Mouse (Mus musculus) thymus, postnatal 10 days (tissue): ENCODE data around the gene Phf20.

Source experiments
- DNase-seq, 2 experiments: peaks; one replicate each; pipeline ENCODE4 v3.0.0; 2021; ENCODE audit warnings: low spot score in 2 of 2

Gene Phf20

DNA sequence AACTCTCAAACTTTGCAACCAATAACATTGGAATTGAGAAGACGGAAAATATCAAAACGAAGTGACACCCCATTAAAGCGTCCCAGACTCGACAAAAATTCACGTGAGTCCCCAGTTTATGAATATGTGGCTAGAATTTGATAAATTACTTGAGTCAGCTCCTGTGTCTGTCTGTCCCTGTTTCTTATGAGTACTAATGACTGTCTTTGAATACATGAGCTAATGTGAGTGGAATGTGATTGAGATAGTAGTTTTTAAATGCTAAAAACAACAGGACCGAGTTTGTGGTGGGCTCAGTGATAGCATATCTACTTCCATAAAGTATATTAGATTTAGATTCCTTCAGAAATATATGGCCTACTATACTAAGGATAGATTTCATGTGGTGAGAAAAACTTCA, 76.3 kb downstream of the Phf20 start:
- no peak for DNase-seq

DNA sequence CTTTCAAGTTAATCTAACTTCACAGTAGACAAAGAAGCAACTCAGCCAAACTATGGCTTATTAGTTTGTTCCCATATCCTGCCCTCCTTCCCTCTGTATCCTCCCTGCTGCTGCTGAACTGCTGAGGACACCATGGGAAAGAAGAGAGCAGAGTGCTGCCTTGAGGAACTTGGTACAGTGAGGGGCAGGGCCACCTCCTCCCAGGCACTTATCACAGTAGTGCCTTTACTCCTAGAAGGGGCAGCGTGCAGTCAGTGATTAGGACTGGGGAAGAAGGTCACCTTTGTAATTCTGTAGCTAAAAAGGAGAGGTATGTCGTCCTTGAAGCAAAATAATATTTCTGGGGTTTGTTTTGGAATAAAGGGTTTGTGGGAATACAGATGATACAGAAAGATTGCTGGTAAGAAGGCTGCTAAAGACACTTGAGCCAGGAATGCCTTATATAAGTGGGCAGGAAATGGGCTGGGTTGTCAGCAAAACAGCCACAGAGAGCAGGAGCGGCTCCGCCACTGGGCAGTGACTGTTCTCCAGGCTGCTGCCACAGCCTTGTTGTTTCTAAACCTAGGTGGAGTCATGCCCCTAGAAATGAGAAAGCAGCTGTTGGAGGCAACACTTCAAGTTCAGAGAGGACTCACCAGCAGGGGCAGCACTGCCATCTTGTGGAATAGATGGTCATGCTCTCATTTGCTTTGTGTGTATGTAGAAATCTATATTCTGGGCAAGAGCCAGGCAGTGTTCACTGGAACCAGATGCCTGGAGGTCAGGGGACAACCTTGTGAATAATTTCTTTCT, 82.2 kb downstream of the Phf20 start:
- peak; percentile 78 to 85 for DNase-seq

DNA sequence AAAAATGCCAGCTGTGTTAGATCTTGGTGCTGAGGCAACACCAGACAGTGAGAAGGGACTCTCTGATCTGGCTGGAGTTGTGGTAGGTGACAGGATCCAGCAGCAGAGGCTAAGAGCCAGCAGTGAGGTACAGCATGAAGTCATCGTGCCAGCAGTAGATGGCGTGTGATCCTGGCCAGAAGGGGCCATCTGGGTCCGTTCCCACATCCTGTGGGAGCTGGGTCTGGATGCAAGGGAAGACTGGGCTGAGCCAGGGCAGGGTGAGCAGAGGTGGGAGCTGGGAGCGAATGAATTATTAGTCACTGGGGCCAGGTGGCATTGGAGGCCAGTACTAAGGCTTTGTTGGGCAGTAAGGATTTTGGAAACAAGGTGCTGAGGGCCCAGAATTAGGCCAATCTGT, 85.0 kb downstream of the Phf20 start:
- no peak for DNase-seq

DNA sequence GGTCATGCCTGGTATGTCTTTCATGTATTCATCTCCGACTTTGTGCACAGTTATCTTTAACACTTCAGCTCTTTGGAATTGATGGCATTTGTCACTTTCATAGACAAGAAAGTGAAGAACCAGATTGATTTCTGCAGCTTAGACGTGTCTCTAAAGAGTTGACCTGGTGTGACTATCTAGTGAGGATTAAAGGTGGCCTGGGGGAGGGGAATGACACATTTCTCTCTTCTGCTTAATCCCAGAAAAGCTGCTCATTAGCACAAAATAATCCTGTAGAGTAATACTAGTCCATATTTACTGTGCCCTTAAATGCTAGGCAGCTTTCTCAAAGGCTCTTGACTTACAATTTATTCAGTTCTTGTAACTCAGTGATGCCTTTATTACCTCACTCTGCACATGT, 88.9 kb downstream of the Phf20 start:
- no peak for DNase-seq

DNA sequence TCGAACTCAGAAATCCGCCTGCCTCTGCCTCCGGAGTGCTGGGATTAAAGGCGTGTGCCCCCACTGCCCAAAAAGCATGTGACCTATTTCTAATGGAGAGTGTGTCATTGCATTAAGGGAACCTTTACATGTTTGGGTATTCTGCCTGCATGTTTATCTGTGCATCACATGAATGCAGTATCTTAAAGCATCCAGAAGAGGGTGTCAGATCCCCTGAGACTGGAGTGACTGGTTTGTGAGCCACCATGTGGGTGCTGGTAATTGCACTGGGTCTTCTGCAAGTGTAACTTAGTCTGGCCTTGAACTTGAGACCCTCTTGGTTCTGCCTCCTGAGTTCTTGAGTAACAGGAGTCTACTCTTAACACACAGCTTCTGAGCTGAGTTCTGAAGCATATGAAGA, 90.5 kb downstream of the Phf20 start:
- DNase-seq, result no peak

DNA sequence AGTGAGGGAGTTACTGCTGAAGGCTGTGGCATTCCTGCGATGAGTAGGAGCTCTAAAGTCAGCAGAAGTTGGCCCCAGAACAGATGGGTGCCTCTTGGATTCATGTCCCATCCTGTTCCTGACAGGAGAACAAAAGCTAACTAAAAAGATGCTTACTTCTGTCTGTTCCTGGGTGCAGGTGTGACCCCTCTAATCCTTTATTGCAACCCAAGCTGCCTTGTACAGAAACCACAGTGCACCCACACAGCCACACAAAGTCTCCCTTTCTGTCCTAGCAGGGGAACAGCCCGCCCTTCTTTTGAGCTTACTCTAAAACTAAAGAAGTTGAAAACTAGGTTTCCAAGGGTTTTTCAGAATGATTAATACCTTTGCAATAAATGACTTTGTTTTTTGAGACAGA, 92.0 kb downstream of the Phf20 start:
- peak; percentile 21 to 26 for DNase-seq

DNA sequence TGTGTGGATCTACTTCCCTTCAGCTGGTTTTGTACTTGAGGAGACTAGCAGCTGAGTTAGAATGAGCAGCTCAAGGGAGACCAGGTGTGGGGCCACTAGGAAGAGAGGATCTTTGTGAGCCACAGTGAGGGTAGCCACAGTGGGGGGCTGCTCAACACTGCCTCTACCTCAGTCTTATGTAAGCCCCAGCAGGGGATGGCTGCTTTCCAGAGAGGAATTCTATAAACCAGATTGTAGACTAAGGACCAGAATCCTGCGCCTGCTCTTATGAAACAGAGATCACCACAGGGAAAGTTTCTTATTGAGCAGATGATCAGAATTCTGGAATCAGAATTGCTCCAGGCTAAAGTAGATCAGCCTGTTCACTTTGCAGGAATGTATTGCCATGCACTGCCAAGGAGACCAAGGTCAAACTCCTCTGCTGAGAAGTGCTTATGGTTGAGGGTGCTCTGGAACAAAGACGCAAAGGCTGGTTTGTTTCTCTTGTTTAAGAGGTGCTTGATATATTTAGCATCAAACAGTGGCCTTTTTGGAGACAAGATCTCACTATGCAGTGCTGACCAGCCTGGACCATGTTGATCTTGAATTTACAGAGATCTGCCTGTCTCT, 93.4 kb downstream of the Phf20 start:
- peak in 1 of 2 experiments; percentile 19 for DNase-seq

DNA sequence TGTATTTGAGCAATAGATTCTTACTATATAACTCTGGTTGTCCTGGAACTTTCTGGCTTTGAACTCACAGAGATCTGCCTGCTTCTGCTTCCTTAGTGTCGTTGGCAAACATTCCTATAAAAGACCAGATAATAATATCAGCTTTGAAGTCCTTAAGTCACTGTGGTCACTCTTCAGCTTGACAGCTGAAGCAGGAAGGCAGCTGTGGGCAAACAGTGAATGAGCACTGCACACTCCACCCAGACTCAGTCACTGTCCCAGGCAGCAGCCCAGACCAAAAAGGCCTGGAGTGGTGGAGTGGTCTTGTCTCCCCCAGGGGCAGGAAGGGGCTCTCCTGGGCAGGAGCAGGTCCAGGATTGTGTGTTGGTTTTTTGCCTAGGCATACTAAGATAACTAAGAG, 95.7 kb downstream of the Phf20 start:
- DNase-seq, result no peak

DNA sequence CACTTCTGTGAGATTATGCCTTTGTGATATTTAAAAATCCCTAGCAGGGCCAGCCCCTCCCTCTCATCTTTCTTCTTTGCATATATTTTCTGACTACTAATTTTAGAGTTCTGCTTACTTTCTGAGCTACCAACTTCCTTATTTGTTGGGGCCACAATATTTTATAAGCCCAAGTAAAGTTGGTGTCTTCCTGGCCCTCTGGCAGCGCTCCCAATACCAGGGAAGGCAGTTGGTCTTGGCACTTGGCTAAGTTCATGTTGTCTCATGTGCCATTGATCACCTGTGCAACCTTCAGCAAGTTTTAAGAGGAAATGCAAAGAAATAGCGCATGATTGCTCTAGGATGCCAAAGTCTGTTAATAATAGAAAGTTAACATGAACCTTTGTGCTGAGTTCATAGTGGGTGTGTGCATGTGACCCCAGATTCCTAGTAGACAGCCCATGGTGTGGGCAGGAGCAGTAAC, 99.4 kb downstream of the Phf20 start:
- DNase-seq, result no peak

DNA sequence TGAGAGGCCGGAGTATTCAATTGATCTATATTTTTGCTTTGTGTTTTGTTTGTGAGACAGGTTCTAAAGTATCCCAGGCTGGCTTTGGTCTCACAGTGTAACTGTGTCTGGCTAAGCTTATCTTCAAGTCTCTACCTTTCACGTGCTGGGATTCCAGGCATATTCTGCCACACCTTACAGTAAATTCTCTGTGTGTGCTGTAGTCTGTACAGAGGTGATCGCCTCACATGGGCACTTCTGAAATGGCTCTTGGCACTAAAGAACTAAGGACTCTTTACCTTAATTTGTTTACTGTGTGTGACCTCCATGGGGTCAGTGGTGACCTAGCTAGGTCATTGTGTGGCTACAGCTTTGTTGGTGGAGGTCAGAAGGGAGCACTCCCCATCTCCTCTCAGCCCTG, 99.9 kb downstream of the Phf20 start:
- DNase-seq, result no peak

DNA sequence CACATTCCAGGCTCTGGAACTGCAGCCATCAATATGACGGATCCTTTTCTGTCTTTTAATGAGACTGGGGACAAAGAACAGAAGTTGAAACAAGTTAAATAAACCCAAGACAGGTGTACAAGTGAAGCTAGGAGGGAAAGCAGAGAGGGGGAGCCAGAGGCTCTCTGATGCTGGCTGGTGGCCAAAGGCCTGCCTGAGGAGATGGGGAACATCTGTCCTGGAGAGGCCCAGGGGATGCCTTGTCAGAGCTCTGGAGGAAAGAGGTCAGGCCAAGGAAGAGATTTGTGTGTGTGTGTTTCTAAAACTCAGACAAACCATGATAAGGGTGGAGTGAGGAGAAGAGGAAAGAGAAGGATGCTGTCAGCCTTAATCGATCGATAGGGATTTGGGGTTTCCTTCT, 101.4 kb downstream of the Phf20 start:
- no peak for DNase-seq

DNA sequence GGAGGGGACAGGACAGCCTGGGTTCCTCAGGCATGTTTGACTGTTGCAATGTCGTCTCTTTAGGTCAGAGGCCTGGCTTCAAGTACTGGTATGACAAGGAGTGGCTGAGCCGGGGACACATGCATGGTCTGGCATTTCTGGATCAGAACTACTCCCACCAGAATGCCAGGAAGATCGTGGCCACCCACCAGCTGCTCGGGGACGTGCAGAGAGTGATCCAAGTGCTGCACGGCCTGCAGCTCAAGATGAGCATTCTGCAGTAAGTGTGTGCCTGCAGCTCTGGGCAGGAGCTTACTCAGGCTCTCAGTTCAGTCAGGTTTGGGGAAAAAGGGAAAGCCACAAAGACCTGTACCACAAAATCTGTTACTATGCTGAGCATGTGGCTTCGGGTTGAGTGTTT, 102.2 kb downstream of the Phf20 start:
- DNase-seq, result no peak

DNA sequence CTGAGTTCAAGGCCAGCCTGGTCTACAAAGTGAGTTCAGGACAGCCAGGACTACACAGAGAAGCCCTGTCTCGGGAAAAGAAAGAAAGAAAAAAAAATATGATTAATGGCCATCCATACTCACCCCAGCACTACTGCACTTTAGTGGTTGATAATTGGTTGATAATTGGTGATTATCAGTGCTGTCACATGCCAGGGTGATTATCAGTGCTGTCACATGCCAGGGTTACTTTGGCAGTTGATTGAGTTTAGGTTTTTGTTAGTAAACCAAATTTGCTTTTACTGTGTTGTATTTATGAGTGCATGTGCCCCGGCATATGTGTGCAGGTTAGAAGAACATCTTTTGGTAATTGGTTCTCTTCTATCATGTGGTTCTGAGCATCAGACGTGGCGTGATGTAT, 105.8 kb downstream of the Phf20 start:
- no peak for DNase-seq

DNA sequence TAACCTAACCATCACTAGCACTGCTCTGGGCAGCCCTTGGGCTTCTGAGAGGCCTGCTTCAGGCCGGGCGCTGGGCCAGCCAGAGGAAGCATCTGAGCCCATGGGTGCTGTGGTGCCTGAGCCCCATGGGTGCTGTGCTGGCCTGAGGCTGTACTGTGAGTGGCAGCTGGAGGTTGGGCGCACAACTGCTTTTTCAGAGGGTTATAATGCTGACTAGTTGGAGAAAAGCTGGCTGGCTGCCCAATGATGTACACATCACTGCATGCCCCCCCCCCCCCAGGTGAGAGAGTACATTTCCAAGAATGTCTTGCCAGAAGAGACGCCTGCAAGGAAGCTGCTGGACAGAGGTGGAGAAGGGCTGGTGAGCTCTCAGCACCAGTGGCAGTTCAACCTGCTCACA, 108.1 kb downstream of the Phf20 start:
- DNase-seq, result no peak

DNA sequence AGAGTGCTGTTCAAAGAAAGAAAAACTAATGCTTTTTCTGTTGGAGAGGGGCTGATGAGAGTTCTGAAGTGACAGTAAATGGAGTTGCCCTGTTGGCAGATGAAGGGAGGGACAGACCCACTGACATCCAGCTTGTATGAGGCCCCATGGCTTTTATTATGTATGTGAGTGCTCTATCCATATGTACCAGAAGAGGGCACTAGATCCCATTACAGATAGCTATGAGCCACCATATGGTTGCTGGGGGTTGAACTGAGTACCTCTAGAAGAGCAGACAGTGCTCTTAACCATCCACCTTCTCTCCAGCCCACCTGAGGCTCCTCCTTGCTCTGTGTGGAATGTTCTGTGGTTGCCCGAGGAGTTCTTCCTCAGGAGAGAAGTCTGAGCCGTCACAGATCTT, 109.6 kb downstream of the Phf20 start:
- DNase-seq, result peak in 1 of 2 experiments; percentile 22

DNA sequence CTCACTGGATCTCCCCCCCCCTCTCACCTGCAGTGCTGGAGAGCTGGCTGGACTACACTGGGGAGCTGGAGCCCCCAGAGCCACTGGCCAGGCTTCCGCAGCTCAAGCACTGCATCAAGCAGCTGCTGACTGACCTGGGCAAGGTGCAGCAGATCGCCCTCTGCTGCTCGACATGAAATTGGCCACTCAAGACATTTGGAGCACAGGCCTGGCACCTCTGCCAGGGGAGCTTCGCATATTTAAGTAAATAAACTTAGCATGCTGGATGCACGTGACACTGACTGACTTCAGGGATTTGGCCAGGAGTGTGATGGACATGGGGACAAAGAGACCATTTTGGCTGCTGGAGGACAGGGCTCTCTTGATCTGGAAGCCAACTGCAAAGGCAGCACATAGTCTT, 111.0 kb downstream of the Phf20 start:
- no peak for DNase-seq

DNA sequence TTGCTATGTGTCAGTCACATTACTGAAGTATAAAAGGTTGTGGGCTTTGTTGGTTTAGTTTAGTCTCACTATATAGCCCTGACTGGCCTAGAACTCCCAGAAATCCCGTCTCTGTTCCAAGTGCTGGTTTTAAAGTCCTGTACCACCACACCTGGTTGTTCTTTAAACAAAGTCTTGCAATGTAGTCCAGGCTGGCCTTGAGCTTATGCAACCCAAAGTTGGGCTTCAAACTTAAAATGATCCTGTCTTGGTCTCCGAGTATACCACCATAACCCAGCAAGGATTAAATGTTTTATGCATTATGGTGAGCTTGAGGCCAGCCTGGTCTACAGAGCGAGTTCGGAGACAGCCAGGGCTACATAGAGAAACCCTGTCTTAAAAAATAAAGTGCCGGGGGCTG, 113.7 kb downstream of the Phf20 start:
- DNase-seq, result no peak

DNA sequence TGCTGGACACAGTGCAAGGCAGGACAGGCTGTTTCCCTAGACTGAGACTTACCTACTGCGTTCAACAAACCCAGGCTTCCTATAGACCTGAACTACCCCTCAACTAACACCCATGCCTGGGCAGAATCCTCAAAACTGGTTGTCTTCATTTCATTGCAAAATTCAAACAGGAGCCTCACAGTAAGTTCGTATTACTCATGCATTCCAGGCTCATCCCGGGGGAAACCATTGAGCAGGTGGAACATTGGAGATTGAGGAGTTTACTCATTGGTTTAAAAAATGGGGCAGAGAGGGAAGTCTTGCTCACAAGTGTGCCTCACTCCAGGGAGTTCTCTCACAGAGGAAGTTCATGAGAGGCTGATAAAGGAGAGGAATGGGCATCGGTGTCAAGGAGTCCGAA, 114.2 kb downstream of the Phf20 start:
- no peak for DNase-seq

DNA sequence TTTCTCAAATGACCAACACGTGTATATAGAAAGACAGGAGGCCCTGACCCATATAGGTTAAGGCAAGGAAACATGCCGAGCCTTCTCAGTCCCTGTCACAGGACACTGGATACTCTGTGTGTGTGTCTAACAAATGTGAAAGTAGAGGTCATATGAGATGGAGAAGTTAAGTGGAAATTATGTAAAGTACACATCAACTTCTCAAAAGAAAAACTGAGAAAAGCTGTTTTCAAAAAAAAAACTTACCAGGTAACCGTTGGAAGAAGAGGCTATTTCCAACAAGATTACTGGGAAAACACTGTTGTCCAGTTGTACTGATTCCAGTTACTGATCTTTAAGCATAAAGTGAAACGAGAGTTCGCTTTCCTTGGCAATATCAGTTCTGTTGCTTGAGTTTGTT, 114.7 kb downstream of the Phf20 start:
- no peak for DNase-seq

DNA sequence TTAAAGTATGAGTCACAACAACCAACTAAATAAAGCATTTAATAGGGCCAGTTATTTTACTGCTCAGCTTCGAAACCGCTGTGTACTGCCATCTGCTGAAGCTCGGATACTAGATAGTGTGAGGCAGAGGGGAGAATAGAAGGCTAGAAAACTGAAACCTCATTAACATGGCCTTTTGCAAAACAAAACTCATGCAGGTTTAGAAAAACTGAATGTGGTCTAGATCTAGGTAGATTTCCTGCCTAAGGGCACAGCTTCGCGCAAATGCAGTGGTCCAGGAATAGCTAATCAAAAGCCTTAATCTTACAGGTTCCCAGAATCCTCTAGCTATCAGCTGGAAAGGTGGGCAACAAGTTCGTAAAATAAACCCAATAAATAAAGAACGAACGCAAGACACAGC, 115.2 kb downstream of the Phf20 start:
- no peak for DNase-seq

DNA sequence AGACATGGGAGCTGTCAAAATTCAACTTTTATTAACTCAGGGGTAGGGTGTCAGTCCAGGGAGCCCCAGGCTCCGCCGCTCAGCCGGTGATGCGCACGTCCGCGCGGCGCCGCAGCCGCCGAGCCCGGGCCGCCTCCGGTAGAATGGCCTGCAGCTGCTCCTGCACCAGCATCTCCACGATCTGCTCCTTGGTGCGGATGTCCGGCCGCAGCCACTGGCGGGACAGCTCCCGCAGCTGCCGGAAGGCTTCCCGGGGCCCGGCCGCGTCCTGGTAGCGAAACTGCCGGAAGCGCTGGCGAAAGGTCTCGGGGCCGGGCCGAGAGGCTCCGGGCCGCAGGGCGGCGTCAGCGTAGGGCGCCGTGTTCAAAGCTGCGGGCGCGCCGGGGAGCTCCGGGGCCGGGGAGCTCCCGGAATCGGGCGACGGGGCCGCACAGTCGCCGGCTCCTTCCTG, 115.6 kb downstream of the Phf20 start:
- DNase-seq, result peak; percentile 30 to 44

DNA sequence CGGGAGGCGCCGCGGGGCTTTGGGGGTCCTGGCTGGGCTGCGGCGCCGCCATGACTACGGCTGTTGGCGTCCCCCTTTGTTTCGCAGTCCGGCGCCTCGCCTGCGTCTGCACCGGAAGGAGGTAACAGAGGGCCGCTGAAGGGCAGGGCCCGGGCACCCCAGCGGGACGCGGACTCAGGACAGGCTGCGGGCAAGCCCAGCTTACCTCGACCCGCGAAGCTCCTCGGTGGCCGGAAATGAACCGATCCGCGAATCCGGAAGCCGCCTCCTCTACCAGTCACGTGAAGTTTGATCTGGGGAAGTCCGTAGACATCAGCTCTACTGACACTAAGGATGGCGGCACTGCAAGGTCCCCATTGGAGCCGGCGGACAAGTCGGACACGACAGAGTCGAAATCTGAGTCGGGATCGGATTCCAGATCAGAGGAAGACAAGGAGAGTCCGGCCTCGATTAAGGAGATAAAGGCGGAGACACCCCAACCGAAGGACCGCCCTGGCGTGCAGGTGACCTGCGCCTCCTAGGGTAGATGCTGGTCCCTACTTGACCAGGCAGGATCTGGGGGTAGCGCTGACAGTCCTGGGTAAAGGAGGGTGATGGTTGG, 116.1 kb downstream of the Phf20 start, which contains the start of the genes Cnbd2 and Scand1:
Cnbd2 (plus strand) TSS at position 3 of the 601 bp plus-strand sequence.
Scand1 (minus strand) TSS at position 408 of the 601 bp plus-strand sequence.
- DNase-seq, result peak; percentile 71 to 75

DNA sequence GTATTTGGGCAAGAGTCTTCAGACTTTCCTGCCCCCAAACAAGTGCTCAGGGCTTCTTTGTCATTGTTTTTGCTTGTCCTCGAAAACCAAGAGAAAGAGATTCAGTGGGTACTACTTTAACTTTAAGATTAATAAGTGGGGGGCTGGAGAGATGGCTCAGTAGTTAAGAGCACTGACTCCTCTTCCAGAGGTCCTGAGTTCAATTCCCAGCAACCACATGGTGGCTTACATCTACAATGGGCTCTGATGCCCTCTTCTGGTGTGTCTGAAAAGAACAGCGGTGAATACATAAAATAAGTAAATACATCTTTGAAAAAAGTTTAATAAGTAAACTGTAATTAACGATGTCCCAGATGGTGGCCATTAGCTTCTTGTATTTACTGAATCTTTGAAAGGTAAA, 116.9 kb downstream of the Phf20 start:
- DNase-seq, result no peak
